Mouse (Mus musculus) cerebellum, postnatal 14 days (tissue): ENCODE measurements around the gene Fcer2a.

Experiments
- DNase-seq, 2 experiments: peaks; one replicate each; pipeline ENCODE4 v3.0.0; 2021; ENCODE audit warnings: mixed read lengths in 2 of 2

Gene Fcer2a

GRCm38 (mm10) chr8:3676131-3676992 lies 17.6 kb downstream of the Fcer2a start, which contains the start of gene Trappc5:
Trappc5 (plus strand) TSS chr8:3676299.
- DNase-seq, result peak; percentile 96 to 98

- no peak for DNase-seq
Observed at GRCm38 (mm10) chr8:3674671-3675070, 19.3 kb downstream of the Fcer2a start.

- DNase-seq, result peak; percentile 95 to 98
Observed at GRCm38 (mm10) chr8:3671980-3672491, 21.9 kb downstream of the Fcer2a start, which contains the start of gene Fcor. Fcor (minus strand) TSS chr8:3672362.

- DNase-seq, result no peak
Observed at GRCm38 (mm10) chr8:3670388-3670787, 23.6 kb downstream of the Fcer2a start.

- DNase-seq, result no peak
Observed at GRCm38 (mm10) chr8:3665507-3665906, 28.5 kb downstream of the Fcer2a start, which contains the start of gene Mcemp1. Mcemp1 (plus strand) TSS chr8:3665754.

GRCm38 (mm10) chr8:3664405-3664804 lies 29.6 kb downstream of the Fcer2a start:
- DNase-seq, result no peak

GRCm38 (mm10) chr8:3660889-3661288 lies 33.1 kb downstream of the Fcer2a start:
- DNase-seq, result no peak

GRCm38 (mm10) chr8:3656725-3657381 lies 37.1 kb downstream of the Fcer2a start:
- DNase-seq, result no peak

GRCm38 (mm10) chr8:3655526-3655925 lies 38.4 kb downstream of the Fcer2a start, which contains the start of gene Retn:
Retn (plus strand) TSS chr8:3655770.
- DNase-seq, result no peak

GRCm38 (mm10) chr8:3654726-3655508 lies 39.1 kb downstream of the Fcer2a start:
- DNase-seq, result no peak

- DNase-seq, result no peak
Observed at GRCm38 (mm10) chr8:3652845-3653244, 41.1 kb downstream of the Fcer2a start.

GRCm38 (mm10) chr8:3648990-3649389 lies 45.0 kb downstream of the Fcer2a start:
- no peak for DNase-seq

GRCm38 (mm10) chr8:3648268-3648667 lies 45.7 kb downstream of the Fcer2a start:
- DNase-seq, result no peak

GRCm38 (mm10) chr8:3647561-3647960 lies 46.4 kb downstream of the Fcer2a start:
- no peak for DNase-seq

- no peak for DNase-seq
Observed at GRCm38 (mm10) chr8:3646824-3647531, 47.0 kb downstream of the Fcer2a start.

GRCm38 (mm10) chr8:3645804-3646203 lies 48.2 kb downstream of the Fcer2a start:
- DNase-seq, result peak; percentile 18 to 45
